Mouse (Mus musculus): ENCODE results near the gene Bbs9. TPM values are rescaled to one million over a fixed set of nuclear protein-coding genes. Genes with fewer than 3 reads are reported as not detected.
"Not testable (repeated sequence)": the region's sequence is repeated elsewhere in the genome, so short reads cannot be mapped to it uniquely, and the experiment has no call there.

The Bbs9 gene
- total RNA-seq (2022), result 10 to 100 TPM; 13.9 to 15.2 (median 14.9) TPM

- DNase-seq (ENCODE audit: low spot score), result peak; percentile 94
Measured at GRCm38 (mm10) chr9:22475424-22475868, at the start of gene Bbs9. Bbs9 (plus strand) TSS chr9:22475715.

- DNase-seq (ENCODE audit: low spot score), result no peak
Measured at GRCm38 (mm10) chr9:22428028-22428665, 47.4 kb upstream of the Bbs9 start.

DNA sequence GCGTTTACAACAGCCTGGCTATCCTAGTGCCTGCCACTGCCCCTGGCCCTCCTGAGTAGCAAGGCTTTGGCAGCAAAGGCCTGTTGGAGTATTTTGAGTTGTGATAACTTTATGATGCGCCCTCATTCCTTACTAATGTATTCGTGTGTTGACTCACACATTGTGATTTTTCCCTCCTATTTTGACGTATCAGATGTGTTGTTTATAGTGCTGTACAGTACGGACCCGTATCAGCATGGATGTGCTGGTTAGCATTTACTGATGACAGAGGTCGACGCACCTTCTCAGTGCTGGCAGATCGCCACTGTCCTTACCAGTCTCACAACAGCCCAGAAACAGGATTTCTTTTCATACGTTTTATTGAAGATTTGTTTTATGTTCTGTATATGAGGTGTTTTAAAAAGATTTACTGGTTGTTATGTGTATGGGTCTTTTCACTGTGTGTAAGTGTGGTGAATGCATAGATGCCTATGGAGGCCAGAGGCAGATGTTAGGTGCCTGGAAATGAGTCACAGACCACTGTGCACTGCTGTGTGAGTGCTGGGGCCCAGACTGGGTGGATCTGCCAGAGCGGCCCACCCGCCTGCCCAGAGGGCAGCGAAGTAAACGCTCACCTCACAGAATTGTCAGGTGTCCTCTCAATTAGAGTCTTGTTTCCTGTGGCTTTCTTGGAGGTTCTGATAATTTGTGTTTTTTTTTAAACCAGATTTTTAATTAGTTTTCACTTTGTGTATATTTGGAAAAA is 46.7 kb upstream of the Bbs9 start:
- no peak for DNase-seq (ENCODE audit: low spot score)

- no peak for DNase-seq (ENCODE audit: low spot score)
Measured at GRCm38 (mm10) chr9:22429533-22430241, 45.8 kb upstream of the Bbs9 start.

GRCm38 (mm10) chr9:22430315-22430840 is 45.1 kb upstream of the Bbs9 start:
- no peak for DNase-seq (ENCODE audit: low spot score)

GRCm38 (mm10) chr9:22433221-22433620 is 42.3 kb upstream of the Bbs9 start:
- no peak for DNase-seq (ENCODE audit: low spot score)

DNA sequence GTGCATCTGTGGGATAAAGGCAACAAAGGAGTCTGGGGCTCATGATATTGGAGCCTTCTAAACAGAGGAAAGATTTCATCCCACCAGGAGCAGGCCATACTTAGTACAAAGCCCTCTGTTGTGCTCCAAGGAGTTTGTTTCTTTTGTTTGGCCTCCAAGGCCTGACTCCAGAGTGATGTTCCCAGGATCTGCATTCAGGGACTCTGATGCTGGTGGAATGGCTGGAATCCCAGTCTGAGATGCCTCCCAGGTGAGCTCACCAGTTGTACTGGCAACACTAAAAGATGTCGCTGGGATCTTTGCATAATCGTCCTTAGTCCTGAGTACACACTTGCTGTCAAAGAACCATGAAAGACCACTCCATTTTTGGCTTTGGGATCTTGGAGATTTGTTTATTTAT is 41.4 kb upstream of the Bbs9 start:
- no peak for DNase-seq (ENCODE audit: low spot score)

DNA sequence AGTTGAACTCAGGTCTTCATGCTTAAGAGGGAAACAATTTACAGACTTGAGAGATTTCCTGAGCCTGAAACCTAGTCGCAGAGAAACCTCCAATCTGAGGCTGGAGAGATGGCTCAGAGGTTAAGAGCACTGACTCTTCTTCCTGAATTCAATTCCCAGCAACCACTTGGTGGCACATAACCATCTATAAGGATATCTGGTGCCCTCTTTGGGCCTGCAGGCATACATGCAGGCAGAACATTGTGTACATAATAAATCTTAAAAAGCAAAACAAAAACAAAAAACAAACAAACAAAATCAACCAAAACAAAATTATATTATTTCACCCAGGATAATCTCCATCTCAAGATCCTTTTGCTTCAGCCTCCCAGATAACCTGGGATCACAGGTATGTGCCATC is 36.7 kb upstream of the Bbs9 start:
- no peak for DNase-seq (ENCODE audit: low spot score)

GRCm38 (mm10) chr9:22443157-22443556 is 32.4 kb upstream of the Bbs9 start:
- no peak for DNase-seq (ENCODE audit: low spot score)

- no peak for DNase-seq (ENCODE audit: low spot score)
Measured at GRCm38 (mm10) chr9:22445123-22445522, 30.4 kb upstream of the Bbs9 start.

DNA sequence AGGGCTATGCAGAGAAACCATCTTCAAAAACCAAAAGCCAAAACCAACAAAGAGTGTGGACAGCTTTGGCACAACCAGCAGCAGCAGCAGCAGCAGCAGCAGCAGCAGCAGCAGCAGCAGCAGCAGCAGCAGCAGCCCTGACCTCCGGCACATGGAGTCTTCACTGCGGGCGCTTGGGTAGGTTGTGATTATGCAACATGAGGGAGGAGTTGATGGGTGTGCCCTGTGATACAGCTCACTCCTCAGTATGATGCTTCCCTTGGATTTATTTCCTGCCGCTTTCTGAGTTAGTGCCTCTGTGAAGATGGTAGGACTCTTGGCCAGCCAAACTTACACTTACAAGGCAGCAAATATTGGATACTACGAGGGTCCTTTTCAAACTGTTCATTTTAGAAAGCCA is 28.3 kb upstream of the Bbs9 start:
- DNase-seq (ENCODE audit: low spot score), result no peak

- no peak for DNase-seq (ENCODE audit: low spot score)
Measured at GRCm38 (mm10) chr9:22448420-22448819, 27.1 kb upstream of the Bbs9 start.

DNA sequence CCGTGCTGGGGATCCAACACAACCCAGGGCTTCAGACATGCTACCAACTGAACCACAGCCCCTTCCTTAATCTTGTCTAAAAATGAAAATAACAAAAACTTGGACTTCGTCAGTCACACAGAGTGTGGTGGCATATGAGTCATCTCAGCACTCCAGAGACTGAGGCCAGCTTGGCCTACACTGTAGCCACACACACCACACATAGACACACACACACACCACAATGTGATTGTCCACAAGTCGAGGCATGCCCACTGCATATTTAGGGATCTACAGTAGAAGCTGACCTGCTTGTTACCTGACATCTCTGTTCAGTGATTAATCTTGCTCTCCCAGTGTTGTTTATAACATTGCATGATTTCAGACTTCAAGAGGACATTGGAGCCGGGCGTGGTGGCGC is 26.3 kb upstream of the Bbs9 start:
- no peak for DNase-seq (ENCODE audit: low spot score)

- DNase-seq (ENCODE audit: low spot score), result no peak
Measured at GRCm38 (mm10) chr9:22452697-22453096, 22.8 kb upstream of the Bbs9 start.

- DNase-seq (ENCODE audit: low spot score), result no peak
Measured at GRCm38 (mm10) chr9:22453501-22453924, 22.0 kb upstream of the Bbs9 start.

- not testable (repeated sequence) for DNase-seq (ENCODE audit: low spot score)
Measured at GRCm38 (mm10) chr9:22453990-22454389, 21.5 kb upstream of the Bbs9 start, which contains the start of gene Gm17545. Gm17545 (plus strand) TSS chr9:22454290.

DNA sequence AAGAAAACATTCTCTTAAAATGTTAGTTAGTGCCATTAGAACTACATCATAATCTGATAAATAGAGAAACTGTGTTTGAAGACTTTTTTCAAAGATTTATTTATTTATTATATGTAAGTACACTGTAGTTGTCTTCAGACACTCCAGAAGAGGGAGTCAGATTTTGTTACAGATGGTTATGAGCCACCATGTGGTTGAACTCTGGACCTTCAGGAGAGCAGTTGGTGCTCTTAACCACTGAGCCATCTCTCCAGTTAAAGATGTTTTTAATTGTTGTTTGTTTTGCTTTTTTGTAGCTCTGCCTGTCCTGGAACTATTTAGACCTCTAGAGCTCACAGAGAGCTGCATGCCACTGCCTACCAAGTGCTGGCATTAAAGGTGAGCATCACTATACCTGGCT is 20.5 kb upstream of the Bbs9 start:
- no peak for DNase-seq (ENCODE audit: low spot score)

DNA sequence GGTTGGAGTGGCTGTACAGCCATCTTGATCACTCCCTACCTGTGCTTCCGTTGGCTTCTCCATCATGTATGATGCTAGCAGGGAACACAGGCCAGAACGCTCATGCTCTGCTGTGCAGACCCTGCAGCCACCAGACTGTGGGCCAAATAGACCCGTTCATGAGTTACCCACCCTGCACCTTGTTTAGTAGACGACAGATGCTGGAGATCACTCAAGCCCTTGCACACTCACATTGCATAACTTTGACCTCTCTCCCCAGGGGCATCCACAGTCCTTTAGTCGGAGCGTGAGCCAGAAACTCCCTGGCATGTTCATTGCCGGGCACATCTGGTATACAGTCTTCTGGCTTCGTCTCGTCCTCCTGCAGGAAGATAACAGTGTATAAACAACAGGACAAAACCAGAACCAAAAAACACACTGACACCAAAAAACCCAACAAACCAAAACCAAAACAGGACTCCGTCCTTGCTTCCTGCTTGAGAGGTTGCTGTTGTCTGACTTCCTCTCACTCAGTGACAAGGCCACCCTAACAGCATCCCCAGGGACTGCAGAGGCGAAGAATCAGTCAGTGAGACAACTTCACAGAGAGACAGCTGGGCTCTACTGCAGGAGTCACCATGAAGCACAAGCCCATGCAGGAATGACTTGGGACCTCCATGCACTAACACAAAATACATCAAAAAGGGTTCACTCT is 18.2 kb upstream of the Bbs9 start:
- DNase-seq (ENCODE audit: low spot score), result no peak

- peak; percentile 48 for DNase-seq (ENCODE audit: low spot score)
Measured at GRCm38 (mm10) chr9:22461946-22462345, 13.6 kb upstream of the Bbs9 start.

DNA sequence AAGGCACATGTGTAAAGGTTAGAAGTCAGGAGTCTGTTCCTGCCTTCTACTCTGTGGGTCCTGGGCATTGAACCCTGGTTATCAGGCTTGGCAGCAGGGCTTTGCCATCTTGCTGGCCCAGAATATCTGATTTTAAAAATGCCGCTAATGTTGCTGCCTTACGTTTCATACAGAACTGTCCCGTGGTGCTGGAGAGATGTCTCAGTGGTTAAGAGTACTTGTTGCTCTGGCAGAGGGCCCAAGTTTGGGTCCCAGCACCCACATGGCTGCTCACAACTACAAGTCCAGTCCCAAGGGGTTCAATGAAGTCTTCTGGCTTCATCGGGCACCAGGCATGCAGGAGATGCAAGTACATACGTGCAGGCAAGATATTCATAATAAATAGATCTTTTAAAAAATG is 9.3 kb upstream of the Bbs9 start:
- DNase-seq (ENCODE audit: low spot score), result no peak

GRCm38 (mm10) chr9:22467371-22468169 is 7.9 kb upstream of the Bbs9 start:
- DNase-seq (ENCODE audit: low spot score), result no peak
